Mouse (Mus musculus) midbrain, embryonic 13.5 days (tissue): Measurements from ENCODE around the gene Pipox. TPM values are rescaled to one million over a fixed set of nuclear protein-coding genes. Genes with fewer than 3 reads are reported as not detected.

Source experiments
- ATAC-seq: fragments of 200-750 bp; cut with Nextera tagmentation; 2 replicates; pipeline ENCODE4 v1.8.0; 2017; ENCODE audit warnings: mild to moderate bottlenecking, moderate TSS enrichment, moderate library complexity
- H3K27ac ChIP-seq: fragments of 300-500 bp; sonication (generic); 2 replicates; pipeline ENCODE4 v1.5.1; 2015; ENCODE audit warnings: inconsistent platforms, mild to moderate bottlenecking, moderate library complexity
- H3K27me3 ChIP-seq: fragments of 300-500 bp; sonication (generic); 2 replicates; pipeline ENCODE4 v1.6.1; 2015; ENCODE audit warnings: mild to moderate bottlenecking, inconsistent platforms
- H3K36me3 ChIP-seq: fragments of 300-500 bp; sonication (generic); 2 replicates; pipeline ENCODE4 v1.6.1; 2015; ENCODE audit warnings: mild to moderate bottlenecking, inconsistent platforms
- H3K4me1 ChIP-seq: fragments of 300-500 bp; sonication (generic); replicated peaks from 2 replicates; pipeline ENCODE4 v1.6.1; 2015; ENCODE audit warnings: inconsistent platforms
- H3K4me2 ChIP-seq: fragments of 300-500 bp; sonication (generic); replicated peaks from 2 replicates; pipeline ENCODE4 v1.6.1; 2015; ENCODE audit warnings: moderate library complexity, mild to moderate bottlenecking, inconsistent platforms
- H3K4me3 ChIP-seq: fragments of 300-500 bp; sonication (generic); replicated peaks from 2 replicates; pipeline ENCODE4 v1.5.1; 2015; ENCODE audit warnings: mild to moderate bottlenecking, inconsistent platforms
- H3K9ac ChIP-seq: fragments of 300-500 bp; sonication (generic); replicated peaks from 2 replicates; pipeline ENCODE4 v1.6.1; 2015; ENCODE audit warnings: mild to moderate bottlenecking, inconsistent platforms
- H3K9me3 ChIP-seq: fragments of 300-500 bp; sonication (generic); 2 replicates; pipeline ENCODE4 v1.6.1; 2016; ENCODE audit warnings: mild to moderate bottlenecking, inconsistent platforms
- WGBS: fragments of 180-500 bp; shearing (Covaris S2); methylation state at CpG from one replicate; pipeline ENCODE4 v1.1.7; 2015; 5-methylcytosine and 5-hydroxymethylcytosine counted together
- polyA plus RNA-seq: library from polyadenylated mRNA; unstranded; fragments of >200 nt; fragmentation: Nextera tagmentation; extraction: Ambion mirVana; gene quantifications from 2 replicates; pipeline ENCODE4 v1.2.1, GENCODE M21; 2015

The Pipox gene
- polyA plus RNA-seq, 1 experiment from 2014 or later, result 8.6 TPM

DNA sequence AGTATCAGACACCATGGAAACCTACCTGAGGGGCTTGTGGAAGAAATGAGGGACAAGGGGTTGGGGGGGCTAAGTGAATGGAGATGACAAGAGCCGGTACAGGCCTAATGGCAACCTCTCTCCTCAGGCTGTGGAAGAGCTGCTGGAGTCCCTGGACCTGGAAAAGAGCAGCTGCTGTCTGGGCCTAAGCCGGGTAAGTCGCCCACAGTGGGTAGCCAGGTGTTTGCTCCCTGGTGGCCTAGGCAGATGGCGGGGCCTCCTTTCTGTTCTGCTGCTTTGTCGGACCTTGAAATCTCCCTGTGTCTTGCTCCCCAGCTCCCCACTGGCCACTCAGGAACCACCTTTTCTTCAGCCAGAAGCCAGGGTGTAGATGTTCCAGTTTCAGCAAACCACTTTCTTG lies 57.6 kb downstream of the Pipox start:
- H3K4me2 ChIP-seq, result no peak overlapping the region
- H3K4me3 ChIP-seq, result no peak overlapping the region
- H3K4me1 ChIP-seq, result 0 out of 2 replicates have a peak, but pooled peaks cover 10% of the 10 kb centered on the region
- H3K27ac ChIP-seq, result no peak overlapping the region
- H3K9ac ChIP-seq, result peak overlapping the region; percentile 39
- 0 out of 2 replicates have a peak, but pooled peaks have one; percentile 24 for ATAC-seq
- H3K9me3 ChIP-seq, result no peaks in the 10 kb centered on the region
- H3K36me3 ChIP-seq, result peaks cover 87% of the 10 kb centered on the region
- no peaks in the 10 kb centered on the region for H3K27me3 ChIP-seq
- WGBS, result 75% methylated on average over 5 of the region's 5 CpGs

DNA sequence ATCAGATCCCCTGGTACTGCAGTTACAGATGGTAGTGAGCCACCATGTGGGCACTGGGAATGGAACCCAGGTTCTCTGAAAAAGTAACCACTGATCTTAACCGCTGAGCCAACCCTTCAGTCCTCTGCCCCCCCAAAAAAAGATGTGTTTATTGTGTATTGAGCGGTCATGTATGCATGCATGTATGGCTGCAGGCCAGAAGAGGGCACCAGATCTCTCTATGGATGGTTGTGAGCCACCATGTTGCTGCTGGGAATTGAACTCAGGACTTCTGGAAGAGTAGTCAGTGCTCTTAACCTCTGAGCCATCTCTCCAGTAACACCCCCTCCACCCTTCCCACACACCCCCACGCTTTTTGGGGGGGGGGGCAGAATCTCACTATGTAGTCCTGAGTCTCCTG lies 58.8 kb downstream of the Pipox start:
- WGBS, result 77% methylated on average over 3 of the region's 3 CpGs
- Histone ChIP-seq H3K9me3 (no peaks in the 10 kb centered on the region), H3K27ac (no peak overlapping the region), H3K4me3 (no peak overlapping the region), H3K27me3 (no peaks in the 10 kb centered on the region), H3K4me2 (no peak overlapping the region), H3K4me1 (peaks cover 20% of the 10 kb centered on the region), H3K36me3 (peaks cover 83% of the 10 kb centered on the region), H3K9ac (no peak overlapping the region)
- ATAC-seq, result no peak

- Histone ChIP-seq H3K4me1 (peaks cover 31% of the 10 kb centered on the region), H3K4me2 (no peak overlapping the region), H3K9ac (no peak overlapping the region), H3K36me3 (peaks cover 93% of the 10 kb centered on the region), H3K27ac (no peak overlapping the region), H3K27me3 (no peaks in the 10 kb centered on the region), H3K4me3 (no peak overlapping the region), H3K9me3 (no peaks in the 10 kb centered on the region)
- 88% methylated on average over 4 of the region's 4 CpGs for WGBS
- ATAC-seq, result no peak
Measured at GRCm38 (mm10) chr11:77832541-77832940, 61.4 kb downstream of the Pipox start.

DNA sequence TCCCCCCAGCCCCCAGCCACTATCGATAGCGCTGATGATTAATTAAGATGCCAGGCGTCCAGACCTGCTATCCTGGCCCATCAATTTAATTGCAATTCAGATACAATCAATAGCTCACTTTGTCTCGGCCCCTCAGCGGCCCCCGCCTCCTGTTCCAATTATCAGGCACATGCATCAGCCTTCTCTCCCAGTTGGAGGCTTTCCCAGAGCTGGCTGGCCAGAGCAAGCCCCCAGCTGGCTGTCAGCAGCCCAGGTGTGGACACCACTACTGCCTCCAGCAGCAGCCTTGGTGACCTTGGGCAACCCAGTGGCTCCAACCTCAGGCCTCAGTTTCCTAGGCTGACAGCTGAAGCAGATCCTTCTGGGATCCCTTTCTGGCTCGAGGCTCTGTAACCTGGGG lies 63.0 kb downstream of the Pipox start:
- H3K27ac ChIP-seq, result no peak overlapping the region
- H3K9ac ChIP-seq, result no peak overlapping the region
- H3K4me3 ChIP-seq, result no peak overlapping the region
- peaks cover 78% of the 10 kb centered on the region for H3K36me3 ChIP-seq
- H3K27me3 ChIP-seq, result no peaks in the 10 kb centered on the region
- WGBS, result 56% methylated on average over 7 of the region's 7 CpGs
- peaks cover 37% of the 10 kb centered on the region for H3K4me1 ChIP-seq
- H3K9me3 ChIP-seq, result no peaks in the 10 kb centered on the region
- ATAC-seq, result no peak
- H3K4me2 ChIP-seq, result no peak overlapping the region

Other genes with a start within 250 kb of the Pipox start
- 3.8 and 4.9 TPM in 2 replicates for gene Nufip2, start 207.9 kb downstream of the Pipox start, polyA plus RNA-seq
- gene Cryba1, start 168.8 kb downstream of the Pipox start, polyA plus RNA-seq, result 1.2 and 1.4 TPM in 2 replicates
- gene Myo18a, start 130.8 kb downstream of the Pipox start, polyA plus RNA-seq, result 53.2 and 54.4 TPM in 2 replicates
- gene Gm10277, start 106.3 kb downstream of the Pipox start, polyA plus RNA-seq, result 2.9 and 3.4 TPM in 2 replicates
- 118 TPM in 2 replicates for gene Sez6, start 36.7 kb upstream of the Pipox start, polyA plus RNA-seq
- 22.7 and 22.8 TPM in 2 replicates for gene Phf12, start 88.7 kb upstream of the Pipox start, polyA plus RNA-seq
- 31.6 and 32.4 TPM in 2 replicates for gene Dhrs13, start 138.2 kb upstream of the Pipox start, polyA plus RNA-seq
- 66.9 and 68.4 TPM in 2 replicates for gene Flot2, start 143.8 kb upstream of the Pipox start, polyA plus RNA-seq
- gene Eral1, start 186.3 kb upstream of the Pipox start, polyA plus RNA-seq, result 32.7 and 33.8 TPM in 2 replicates
- gene Fam222b, start 200.6 kb upstream of the Pipox start, polyA plus RNA-seq, result 29.3 and 30.7 TPM in 2 replicates